Mouse (Mus musculus): Measurements from ENCODE around the gene Cacna1e. TPM values are rescaled to one million over a fixed set of nuclear protein-coding genes. Genes with fewer than 3 reads are reported as not detected.

Cacna1e gene
- total and polyA plus RNA-seq, 3 experiments = 0.60 to 8.5 (median 2.5) TPM

DNA sequence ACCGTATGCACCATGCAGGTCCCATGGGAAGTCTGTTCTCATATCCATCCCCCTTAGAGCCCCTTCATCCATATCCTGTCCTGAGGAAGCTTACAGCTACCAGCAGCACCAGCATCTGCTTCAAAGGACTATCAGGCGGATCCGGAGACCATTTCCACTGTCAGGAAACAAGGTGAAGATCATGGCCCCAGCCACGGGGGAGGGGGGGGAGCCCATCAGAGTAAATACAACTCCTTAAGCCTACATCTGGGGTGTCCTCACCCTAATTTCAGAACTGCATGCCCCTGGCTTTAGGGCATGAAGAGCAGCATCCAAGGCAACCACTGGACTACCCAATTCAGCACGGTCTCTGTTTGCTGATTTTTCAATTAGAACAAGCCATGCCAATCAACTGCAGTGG lies 47.8 kb downstream of the Cacna1e start:
- Histone ChIP-seq H3K27ac (ENCODE audit: insufficient read depth, low read depth) (no peak overlapping the region; the same call in 1 of the 2 replicates), H3K36me3 (replicated peaks in 1 of 2; ENCODE audit: control insufficient read depth in 1 of 2, insufficient read depth in 1 of 2, low read length in 1 of 2) (peaks cover 0 to 3% of the 10 kb centered on the region in 2 experiments), H3K4me3 (replicated peaks in 1 of 3; ENCODE audit: low read depth in 2 of 3, low read length in 2 of 3, poor library complexity in 1 of 3) (no peak overlapping the region), H3K27me3 (replicated peaks) (no peaks in the 10 kb centered on the region), H3K4me2 (ENCODE audit: insufficient read depth, low read depth, poor library complexity, severe bottlenecking) (no peak overlapping the region), H3K4me1 (ENCODE audit: control insufficient read depth in 1 of 2, insufficient read depth in 2 of 2) (peaks cover 51 to 86% of the 10 kb centered on the region in 2 experiments), H3K9me3 (replicated peaks; ENCODE audit: low read length) (no peaks in the 10 kb centered on the region), H3K9ac (ENCODE audit: insufficient read depth, low read depth) (no peak overlapping the region), H3K79me2 (replicated peaks; ENCODE audit: control insufficient read depth, extremely low read depth, insufficient read depth, poor library complexity, severe bottlenecking) (peaks cover 21% of the 10 kb centered on the region; the same call in 1 of the 2 replicates)
- in situ Hi-C loops (cut with MboI; ENCODE audit: low pct_ligation_motif_present, low pct_unique_long_range_greater_than_20kb, low sequenced_read_pairs) = no loop called here
- no peak for DNase-seq (ENCODE audit: extremely low read depth)
- dilution Hi-C loops (cut with MboI; ENCODE audit: extremely low pct_ligation_motif_present, extremely low pct_unique_long_range_greater_than_20kb, low sequenced_read_pairs) = no loop called here
- TF ChIP-seq E2F4 (IDR thresholded peaks at IDR 0.05; ENCODE audit: insufficient replicate concordance, low read depth, low read length) (no peak), HCFC1 (IDR thresholded peaks at IDR 0.05; ENCODE audit: low read depth, low read length) (no peak), SMC3 (IDR thresholded peaks at IDR 0.05; ENCODE audit: low read depth, low read length) (no peak), PAX5 (IDR thresholded peaks at IDR 0.05; ENCODE audit: low read length) (no peak), SIN3A (IDR thresholded peaks at IDR 0.05; ENCODE audit: low read length) (no peak), MEF2A (IDR thresholded peaks at IDR 0.05; ENCODE audit: borderline replicate concordance, low read depth, low read length) (no peak), CTCF (conservative IDR thresholded peaks at IDR 0.05 in 1 of 2, IDR thresholded peaks at IDR 0.05 in 1 of 2; ENCODE audit: low read depth in 2 of 2, low read length in 2 of 2) (no peak), UBTF (IDR thresholded peaks at IDR 0.05; ENCODE audit: low read depth, low read length) (no peak), BHLHE40 (IDR thresholded peaks at IDR 0.05; ENCODE audit: low read depth, low read length) (no peak), JUN (IDR thresholded peaks at IDR 0.05; ENCODE audit: insufficient read depth, low read depth, low read length) (no peak), CHD1 (IDR thresholded peaks at IDR 0.05; ENCODE audit: low read depth, low read length) (no peak), CHD2 (IDR thresholded peaks at IDR 0.05; ENCODE audit: low read length) (no peak), ELF1 (IDR thresholded peaks at IDR 0.05; ENCODE audit: low read depth, low read length) (no peak), RAD21 (IDR thresholded peaks at IDR 0.05; ENCODE audit: low read depth, low read length) (no peak)

DNA sequence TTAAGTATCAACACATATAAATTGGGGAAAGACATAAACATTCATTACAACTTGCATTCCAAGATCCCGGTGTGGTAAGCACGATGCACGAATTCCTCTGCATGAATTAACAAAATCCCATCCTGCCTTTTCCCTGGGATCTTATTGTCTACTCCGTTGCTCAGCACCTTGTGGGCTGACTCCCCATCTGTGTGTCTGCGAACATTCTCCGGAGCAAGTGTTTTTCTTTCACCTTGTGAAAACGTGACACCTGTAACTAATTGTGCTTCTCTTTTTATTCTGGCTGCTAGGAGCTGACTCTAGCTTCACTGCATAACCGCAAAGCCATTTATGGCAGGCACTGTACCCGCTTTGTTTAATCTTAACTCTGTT lies 52.1 kb downstream of the Cacna1e start:
- Histone ChIP-seq H3K79me2 (replicated peaks; ENCODE audit: control insufficient read depth, extremely low read depth, insufficient read depth, poor library complexity, severe bottlenecking) (peaks cover 13% of the 10 kb centered on the region), H3K9me3 (replicated peaks; ENCODE audit: low read length) (no peaks in the 10 kb centered on the region), H3K9ac (ENCODE audit: insufficient read depth, low read depth) (no peak overlapping the region), H3K36me3 (replicated peaks in 1 of 2; ENCODE audit: control insufficient read depth in 1 of 2, insufficient read depth in 1 of 2, low read length in 1 of 2) (peaks cover 0 to 3% of the 10 kb centered on the region in 2 experiments), H3K4me3 (replicated peaks in 1 of 3; ENCODE audit: low read depth in 2 of 3, low read length in 2 of 3, poor library complexity in 1 of 3) (no peak overlapping the region), H3K4me1 (ENCODE audit: control insufficient read depth in 1 of 2, insufficient read depth in 2 of 2) (peaks cover 36 to 67% of the 10 kb centered on the region in 2 experiments), H3K27ac (ENCODE audit: insufficient read depth, low read depth) (no peak overlapping the region), H3K27me3 (replicated peaks) (no peaks in the 10 kb centered on the region), H3K4me2 (ENCODE audit: insufficient read depth, low read depth, poor library complexity, severe bottlenecking) (no peak overlapping the region)
- in situ Hi-C loops (cut with MboI; ENCODE audit: low pct_ligation_motif_present, low pct_unique_long_range_greater_than_20kb, low sequenced_read_pairs) = no loop called here
- no peak for TF ChIP-seq ZKSCAN1 (IDR thresholded peaks at IDR 0.05; ENCODE audit: borderline replicate concordance, low read depth, low read length)
- no peak for TF ChIP-seq CHD1 (IDR thresholded peaks at IDR 0.05; ENCODE audit: low read depth, low read length)
- no peak for TF ChIP-seq SMC3 (IDR thresholded peaks at IDR 0.05; ENCODE audit: low read depth, low read length)
- TF ChIP-seq HCFC1 (IDR thresholded peaks at IDR 0.05; ENCODE audit: low read depth, low read length) = no peak
- no peak for TF ChIP-seq E2F4 (IDR thresholded peaks at IDR 0.05; ENCODE audit: insufficient replicate concordance, low read depth, low read length)
- TF ChIP-seq EP300 (IDR thresholded peaks at IDR 0.05; ENCODE audit: low read length) = no peak
- no peak for TF ChIP-seq ZMIZ1 (IDR thresholded peaks at IDR 0.05; ENCODE audit: low read depth, low read length)
- no peak for TF ChIP-seq MYC (IDR thresholded peaks at IDR 0.05; ENCODE audit: low read depth, low read length)
- TF ChIP-seq ELF1 (IDR thresholded peaks at IDR 0.05; ENCODE audit: low read depth, low read length) = no peak
- dilution Hi-C loops (cut with MboI; ENCODE audit: extremely low pct_ligation_motif_present, extremely low pct_unique_long_range_greater_than_20kb, low sequenced_read_pairs) = no loop called here
- DNase-seq (ENCODE audit: extremely low read depth) = no peak
